Mouse (Mus musculus) Patski (cell line): ENCODE results near the gene Hmgb2. TPM values are rescaled to one million over a fixed set of nuclear protein-coding genes. Genes with fewer than 3 reads are reported as not detected.
"Not testable (repeated sequence)": the region's sequence is repeated elsewhere in the genome, so short reads cannot be mapped to it uniquely, and the experiment has no call there.

ENCODE experiments used
- ATAC-seq: fragments of 100-300 bp; one replicate; pipeline ENCODE4 v1.8.0; 2021
- CTCF ChIA-PET: fragments of 350-600 bp; sonication (Branson Sonifier 250); formaldehyde crosslinking; loops from one replicate; lab custom pipeline; 2022; ENCODE audit warnings: inconsistent platforms; lab: Charles Lee
- POLR2A ChIA-PET: fragments of 350-600 bp; sonication (Branson Sonifier 250); formaldehyde crosslinking; loops from one replicate; lab custom pipeline; 2022; ENCODE audit warnings: antibody characterized with exemption, inconsistent platforms; lab: Charles Lee
- DNase-seq: peaks from one replicate; pipeline ENCODE4 v3.0.0-alpha.2; 2011; ENCODE audit warnings: low read depth, low spot score
- H3K27me3 ChIP-seq: fragments of 371-371 bp; one replicate; pipeline ENCODE4 v1.5.1; 2021
- CTCF ChIP-seq: fragments of 100-300 bp; IDR thresholded peaks from one replicate; pipeline ENCODE4 v1.5.1; 2021
- in situ Hi-C: fragments of 300-500 bp; cut with MboI; formaldehyde crosslinking; loops from 3 replicates; pipeline ENCODE4 v1.11.1; 2018; ENCODE audit warnings: low pct_unique_long_range_greater_than_20kb, mixed read lengths
- polyA plus RNA-seq: library from polyadenylated mRNA; unstranded; gene quantifications from one replicate; pipeline ENCODE4 v1.2.3, GENCODE M21; 2021

Hmgb2 gene
- polyA plus RNA-seq, 1 experiment from 2014 or later: 65.4 TPM

- no peak for TF ChIP-seq CTCF
- ATAC-seq: no peak
- H3K27me3 ChIP-seq: no peaks in the 10 kb centered on the region
- no peak for DNase-seq
- in situ Hi-C loops: no loop called here
- ChIA-PET POLR2A (no interaction called here), CTCF (interaction anchor here (0.9 kb wide), 1 partner anchor 10 kb away, joined by 3 read pairs; no protein-coding TSS in a partner anchor)
Observed at GRCm38 (mm10) chr8:57508657-57509056, 3.0 kb upstream of the Hmgb2 start.

DNA sequence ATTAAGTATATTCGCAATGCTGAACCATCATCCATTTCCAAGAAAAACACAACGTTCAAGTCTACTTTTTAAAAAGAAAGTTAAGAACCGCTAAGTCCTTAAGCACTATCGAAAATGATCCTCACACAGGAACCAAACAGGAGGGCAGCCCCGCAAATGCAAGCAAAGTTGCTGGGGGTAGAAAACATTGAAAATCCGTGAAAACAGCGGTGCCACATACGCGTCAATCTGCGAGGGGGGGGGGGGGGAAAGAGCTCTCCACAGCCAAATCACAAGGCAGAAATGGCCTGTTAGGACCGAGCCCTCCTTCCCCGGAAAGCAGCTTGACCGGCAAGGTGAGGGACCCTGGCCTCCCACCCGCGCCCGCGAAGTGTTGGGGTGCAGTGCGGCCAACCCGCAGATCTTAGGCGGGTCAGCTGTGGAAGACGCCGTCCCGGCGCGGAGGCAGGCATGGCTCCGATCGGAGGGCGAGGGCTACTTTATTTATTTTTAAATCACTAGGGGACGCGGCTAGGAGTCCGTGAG is 854 bp upstream of the Hmgb2 start:
- in situ Hi-C loops: no loop called here
- ATAC-seq: no peak
- POLR2A ChIA-PET: interaction anchor here (1.1 to 1.9 kb wide), 2 partner anchors 23 to 25 kb away, joined by 3 to 9 read pairs; partner anchors contain the start of gene Sap30

GRCm38 (mm10) chr8:57512141-57513056 is 692 bp downstream of the Hmgb2 start:
- no peak for DNase-seq
- H3K27me3 ChIP-seq: no peaks in the 10 kb centered on the region
- in situ Hi-C loops: no loop called here
- peak; percentile 12 for ATAC-seq
- POLR2A ChIA-PET: interaction anchor here (1.1 to 1.9 kb wide), 2 partner anchors 12 to 24 kb away, joined by 3 to 9 read pairs; partner anchors contain the start of gene Sap30
- TF ChIP-seq CTCF: no peak
- CTCF ChIA-PET: interaction anchor here (2.1 kb wide), 1 partner anchor 19 kb away, joined by 7 read pairs; no protein-coding TSS in a partner anchor

More for the DNA sequence above, 854 bp upstream of the Hmgb2 start:
- CTCF ChIA-PET: no interaction called here
- TF ChIP-seq CTCF: no peak
- DNase-seq: no peak
- H3K27me3 ChIP-seq: no peaks in the 10 kb centered on the region

DNA sequence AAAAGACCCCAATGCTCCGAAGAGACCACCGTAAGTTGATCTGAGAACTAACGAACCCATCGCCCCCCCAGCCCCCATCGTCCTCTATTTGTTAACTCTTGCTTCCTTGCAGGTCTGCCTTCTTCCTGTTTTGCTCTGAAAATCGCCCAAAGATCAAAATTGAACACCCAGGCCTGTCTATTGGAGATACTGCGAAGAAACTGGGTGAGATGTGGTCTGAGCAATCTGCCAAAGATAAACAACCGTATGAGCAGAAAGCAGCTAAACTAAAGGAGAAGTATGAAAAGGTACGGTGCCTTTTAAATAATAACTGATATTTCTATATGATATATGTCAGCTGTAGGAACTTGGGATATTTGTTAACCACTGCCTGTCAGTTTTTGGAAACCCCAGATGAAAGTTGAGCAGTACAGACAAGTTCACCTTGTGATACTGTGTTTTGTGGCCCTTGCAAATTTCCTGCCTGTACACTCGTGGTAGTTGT is 1.5 kb downstream of the Hmgb2 start:
- in situ Hi-C loops, POLR2A ChIA-PET, ATAC-seq, DNase-seq, H3K27me3 ChIP-seq: not testable (repeated sequence)
- CTCF ChIA-PET: interaction anchor here (2.1 kb wide), 1 partner anchor 18 kb away, joined by 7 read pairs; no protein-coding TSS in a partner anchor

DNA sequence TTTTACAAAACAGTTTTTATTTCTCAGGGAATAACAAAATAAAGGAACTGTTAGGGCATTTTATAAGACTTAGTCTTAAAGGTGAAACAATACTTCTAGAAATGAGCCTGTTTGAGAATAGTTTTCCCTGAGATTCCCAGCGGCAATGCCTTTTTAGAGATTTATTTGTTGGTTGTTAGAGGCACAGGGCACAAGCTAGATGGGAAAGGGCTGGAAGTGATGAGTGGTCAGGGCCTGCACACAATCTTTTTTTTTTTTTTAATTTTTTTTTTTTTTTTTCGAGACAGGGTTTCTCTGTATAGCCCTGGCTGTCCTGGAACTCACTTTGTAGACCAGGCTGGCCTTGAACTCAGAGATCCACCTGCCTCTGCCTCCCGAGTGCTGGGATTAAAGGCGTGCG is 5.0 kb downstream of the Hmgb2 start:
- ATAC-seq, H3K27me3 ChIP-seq, POLR2A ChIA-PET, DNase-seq: not testable (repeated sequence)
- in situ Hi-C loops: loop anchor here (5.0 kb wide), 1 partner anchor 39 kb away; no protein-coding TSS in a partner anchor
- CTCF ChIA-PET: interaction anchor here (1.6 kb wide), 1 partner anchor 8 kb away, joined by 3 read pairs; no protein-coding TSS in a partner anchor

DNA sequence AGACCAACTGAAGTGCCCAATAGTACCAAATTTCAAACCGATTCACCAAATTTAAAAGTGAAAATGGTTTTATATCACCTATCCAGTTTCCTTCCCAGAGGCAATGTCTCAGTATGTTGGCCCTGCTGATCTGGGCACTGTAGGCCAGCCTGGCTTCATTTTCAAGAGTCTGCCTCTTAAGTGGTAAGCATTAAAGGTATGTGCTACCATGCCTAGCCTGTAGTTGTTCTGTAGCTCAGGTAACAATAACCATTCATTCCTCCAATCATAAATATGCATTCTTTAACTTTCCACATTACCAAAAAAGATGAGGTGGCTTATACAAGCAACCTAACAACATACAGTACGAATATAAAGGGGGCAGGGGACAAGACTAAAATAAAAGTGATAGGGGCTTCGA is 6.0 kb downstream of the Hmgb2 start:
- ChIA-PET CTCF (interaction anchor here (1.1 to 1.6 kb wide), 3 partner anchors 13 to 21 kb away, joined by 3 to 5 read pairs (median 4); no protein-coding TSS in a partner anchor), POLR2A (no interaction called here)
- in situ Hi-C loops: loop anchor here (5.0 kb wide), 1 partner anchor 40 kb away; no protein-coding TSS in a partner anchor
- ATAC-seq: no peak
- no peaks in the 10 kb centered on the region for H3K27me3 ChIP-seq
- no peak for TF ChIP-seq CTCF
- no peak for DNase-seq

- DNase-seq (no peak), ATAC-seq (peak; percentile 22)
- ChIA-PET CTCF (interaction anchor here (1.0 to 3.3 kb wide), 2 partner anchors 11 to 91 kb away, joined by 4 to 15 read pairs; no protein-coding TSS in a partner anchor), POLR2A (interaction anchor here (1.0 to 1.2 kb wide), 2 partner anchors 33 to 67 kb away, joined by 4 to 8 read pairs; partner anchors contain the start of gene Sap30)
- in situ Hi-C loops: no loop called here
- TF ChIP-seq CTCF: no peak
- H3K27me3 ChIP-seq: no peaks in the 10 kb centered on the region
Observed at GRCm38 (mm10) chr8:57520186-57520786, 8.6 kb downstream of the Hmgb2 start.

GRCm38 (mm10) chr8:57528036-57528435 is 16.3 kb downstream of the Hmgb2 start:
- ATAC-seq (no peak), DNase-seq (no peak)
- in situ Hi-C loops: no loop called here
- POLR2A ChIA-PET: no interaction called here
- no peak for TF ChIP-seq CTCF
- CTCF ChIA-PET: no interaction called here
- H3K27me3 ChIP-seq: no peaks in the 10 kb centered on the region

GRCm38 (mm10) chr8:57530238-57530637 is 18.5 kb downstream of the Hmgb2 start:
- ChIA-PET POLR2A (interaction anchor here (0.9 kb wide), 1 partner anchor 97 kb away, joined by 3 read pairs; no protein-coding TSS in a partner anchor), CTCF (interaction anchor here (1.0 to 4.2 kb wide), 9 partner anchors 9 to 825 kb away, joined by 3 to 28 read pairs (median 7); no protein-coding TSS in a partner anchor)
- no peak for ATAC-seq
- no peak for TF ChIP-seq CTCF
- no peaks in the 10 kb centered on the region for H3K27me3 ChIP-seq
- no peak for DNase-seq
- in situ Hi-C loops: loop anchor here (5.0 to 10.0 kb wide), 4 partner anchors 98 to 855 kb away; no protein-coding TSS in a partner anchor
